Mouse (Mus musculus) intestine, embryonic 15.5 days (tissue): ENCODE results near the gene Cdc7. TPM values are rescaled to one million over a fixed set of nuclear protein-coding genes. Genes with fewer than 3 reads are reported as not detected.

ENCODE experiments used
- ATAC-seq: fragments of 200-750 bp; cut with Nextera tagmentation; 2 replicates; pipeline ENCODE4 v1.8.0; 2017; ENCODE audit warnings: moderate TSS enrichment, moderate library complexity
- H3K27ac ChIP-seq: fragments of 300-500 bp; sonication (generic); 2 replicates; pipeline ENCODE4 v1.5.1; 2015; ENCODE audit warnings: mild to moderate bottlenecking, inconsistent platforms
- H3K27me3 ChIP-seq: fragments of 300-500 bp; sonication (generic); replicated peaks from 2 replicates; pipeline ENCODE4 v1.6.1; 2015; ENCODE audit warnings: inconsistent platforms
- H3K36me3 ChIP-seq: fragments of 300-500 bp; sonication (generic); 2 replicates; pipeline ENCODE4 v1.6.1; 2015; ENCODE audit warnings: inconsistent platforms
- H3K4me1 ChIP-seq: fragments of 300-500 bp; sonication (generic); replicated peaks from 2 replicates; pipeline ENCODE4 v1.6.1; 2015; ENCODE audit warnings: inconsistent platforms
- H3K4me2 ChIP-seq: fragments of 300-500 bp; sonication (generic); replicated peaks from 2 replicates; pipeline ENCODE4 v1.6.1; 2015; ENCODE audit warnings: mild to moderate bottlenecking, inconsistent platforms
- H3K4me3 ChIP-seq: fragments of 300-500 bp; sonication (generic); replicated peaks from 2 replicates; pipeline ENCODE4 v1.5.1; 2015; ENCODE audit warnings: inconsistent platforms
- H3K9ac ChIP-seq: fragments of 300-500 bp; sonication (generic); 2 replicates; pipeline ENCODE4 v1.6.1; 2015; ENCODE audit warnings: inconsistent platforms
- H3K9me3 ChIP-seq: fragments of 300-500 bp; sonication (generic); 2 replicates; pipeline ENCODE4 v1.6.1; 2016; ENCODE audit warnings: inconsistent platforms
- WGBS: fragments of 180-500 bp; shearing (Covaris S2); methylation state at CpG from one replicate; pipeline ENCODE4 v1.1.7; 2015; 5-methylcytosine and 5-hydroxymethylcytosine counted together
- polyA plus RNA-seq: library from polyadenylated mRNA; unstranded; fragments of >200 nt; fragmentation: Nextera tagmentation; extraction: Ambion mirVana; gene quantifications from 2 replicates; pipeline ENCODE4 v1.2.1, GENCODE M21; 2015

Cdc7 gene
- polyA plus RNA-seq, 1 experiment from 2014 or later: 36.1 TPM

GRCm38 (mm10) chr5:106996539-106997244 lies 32.6 kb downstream of the Cdc7 start:
- Histone ChIP-seq H3K4me3 (no peak overlapping the region), H3K4me2 (no peak overlapping the region), H3K4me1 (no peaks in the 10 kb centered on the region; the same call in 1 of the 2 replicates), H3K27me3 (no peaks in the 10 kb centered on the region), H3K9ac (no peak overlapping the region), H3K9me3 (no peaks in the 10 kb centered on the region), H3K27ac (no peak overlapping the region), H3K36me3 (no peaks in the 10 kb centered on the region)
- ATAC-seq: no peak
- 66% methylated on average over 7 of the region's 7 CpGs for WGBS

DNA sequence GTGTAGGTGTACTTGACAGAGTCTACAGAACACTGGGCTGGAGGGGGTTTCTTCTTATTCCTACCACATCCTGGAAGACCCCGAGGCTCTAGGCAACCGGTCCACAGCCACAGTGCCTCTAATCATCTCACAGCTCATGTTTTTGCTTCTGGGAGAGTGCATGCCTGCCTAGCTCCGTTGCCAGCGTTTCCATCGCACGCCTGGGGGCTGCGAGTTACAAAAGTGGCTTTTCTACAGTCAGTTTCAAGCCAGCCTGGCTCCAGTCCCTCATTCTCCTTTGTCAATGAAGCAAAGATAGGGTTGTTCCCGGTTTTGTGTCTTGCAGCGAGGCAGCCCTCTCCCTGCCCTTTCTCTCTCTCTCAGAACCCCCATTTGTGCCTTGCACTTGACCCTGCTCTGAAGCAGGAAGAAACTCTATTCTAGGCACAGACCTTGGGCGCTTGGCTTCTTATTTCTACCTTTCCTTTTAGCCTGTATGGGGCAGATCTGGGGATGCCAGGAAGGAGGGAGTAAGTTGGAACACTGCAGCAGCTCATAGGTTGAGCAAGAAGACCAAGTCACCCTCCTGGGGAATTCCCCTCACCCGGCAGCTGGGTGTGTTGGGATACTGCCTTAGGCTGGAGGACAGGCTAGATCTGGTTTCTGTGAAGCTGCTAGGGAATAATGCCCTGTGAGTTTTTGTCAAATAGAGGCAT lies 37.4 kb downstream of the Cdc7 start:
- 62% methylated on average over 11 of the region's 11 CpGs for WGBS
- ATAC-seq: no peak
- no peaks in the 10 kb centered on the region for H3K9me3 ChIP-seq

GRCm38 (mm10) chr5:107002091-107002416 lies 37.9 kb downstream of the Cdc7 start:
- Histone ChIP-seq H3K27me3 (no peaks in the 10 kb centered on the region), H3K27ac (no peak overlapping the region), H3K4me3 (no peak overlapping the region), H3K4me2 (no peak overlapping the region), H3K9me3 (no peaks in the 10 kb centered on the region), H3K36me3 (no peaks in the 10 kb centered on the region), H3K4me1 (no peaks in the 10 kb centered on the region; the same call in 1 of the 2 replicates), H3K9ac (no peak overlapping the region)
- ATAC-seq: no peak
- WGBS: 52% methylated on average over 5 of the region's 5 CpGs

More for the DNA sequence above, 37.4 kb downstream of the Cdc7 start:
- H3K27me3 ChIP-seq: no peaks in the 10 kb centered on the region
- H3K27ac ChIP-seq: no peak overlapping the region
- no peaks in the 10 kb centered on the region; the same call in 1 of the 2 replicates for H3K4me1 ChIP-seq
- no peaks in the 10 kb centered on the region for H3K36me3 ChIP-seq
- H3K9ac ChIP-seq: no peak overlapping the region
- H3K4me3 ChIP-seq: no peak overlapping the region
- H3K4me2 ChIP-seq: no peak overlapping the region

DNA sequence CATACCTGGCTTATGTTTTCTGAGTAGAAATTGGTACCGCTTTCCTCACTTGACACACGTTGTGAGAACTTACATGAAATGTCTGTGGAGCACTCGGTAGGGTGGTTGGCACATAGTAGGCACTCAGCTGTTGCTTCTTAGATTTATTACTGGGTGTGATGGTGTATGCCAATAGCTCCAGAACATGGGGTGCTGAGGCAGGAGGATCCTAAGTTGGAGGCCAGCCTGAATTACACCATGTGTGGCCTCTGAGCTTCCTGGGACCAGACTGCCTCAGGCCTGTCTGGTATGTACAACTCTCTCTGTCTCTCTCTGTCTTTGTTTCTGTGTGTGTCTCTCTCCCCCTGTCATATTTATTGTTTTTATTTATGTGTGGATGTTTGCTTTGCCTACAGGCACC lies 45.6 kb downstream of the Cdc7 start:
- H3K36me3 ChIP-seq: no peaks in the 10 kb centered on the region
- no peak for ATAC-seq
- 96% methylated on average over 3 of the region's 3 CpGs for WGBS
- no peaks in the 10 kb centered on the region for H3K9me3 ChIP-seq
- no peaks in the 10 kb centered on the region for H3K27me3 ChIP-seq
- no peak overlapping the region for H3K4me2 ChIP-seq
- H3K4me3 ChIP-seq: no peak overlapping the region
- H3K27ac ChIP-seq: no peak overlapping the region
- no peak overlapping the region for H3K9ac ChIP-seq
- H3K4me1 ChIP-seq: peaks cover 19% of the 10 kb centered on the region

- H3K9me3 ChIP-seq: no peaks in the 10 kb centered on the region
- H3K36me3 ChIP-seq: no peaks in the 10 kb centered on the region
- WGBS: 68% methylated on average over 3 of the region's 3 CpGs
- no peak overlapping the region for H3K4me2 ChIP-seq
- H3K27me3 ChIP-seq: no peaks in the 10 kb centered on the region
- H3K9ac ChIP-seq: no peak overlapping the region
- no peak overlapping the region for H3K4me3 ChIP-seq
- H3K27ac ChIP-seq: no peak overlapping the region
- peaks cover 25% of the 10 kb centered on the region for H3K4me1 ChIP-seq
- ATAC-seq: no peak
These were observed 46.2 kb downstream of the Cdc7 start for GRCm38 (mm10) chr5:107010300-107010699.

GRCm38 (mm10) chr5:107011316-107012029 lies 47.4 kb downstream of the Cdc7 start:
- H3K4me3 ChIP-seq: no peak overlapping the region
- H3K4me2 ChIP-seq: no peak overlapping the region
- peak overlapping the region; percentile 62; the same call in 1 of the 2 replicates for H3K27ac ChIP-seq
- no peak for ATAC-seq
- WGBS: 57% methylated on average over 7 of the region's 7 CpGs
- no peaks in the 10 kb centered on the region for H3K27me3 ChIP-seq
- no peaks in the 10 kb centered on the region for H3K9me3 ChIP-seq
- no peak overlapping the region for H3K9ac ChIP-seq
- peaks cover 32% of the 10 kb centered on the region for H3K4me1 ChIP-seq
- no peaks in the 10 kb centered on the region for H3K36me3 ChIP-seq

DNA sequence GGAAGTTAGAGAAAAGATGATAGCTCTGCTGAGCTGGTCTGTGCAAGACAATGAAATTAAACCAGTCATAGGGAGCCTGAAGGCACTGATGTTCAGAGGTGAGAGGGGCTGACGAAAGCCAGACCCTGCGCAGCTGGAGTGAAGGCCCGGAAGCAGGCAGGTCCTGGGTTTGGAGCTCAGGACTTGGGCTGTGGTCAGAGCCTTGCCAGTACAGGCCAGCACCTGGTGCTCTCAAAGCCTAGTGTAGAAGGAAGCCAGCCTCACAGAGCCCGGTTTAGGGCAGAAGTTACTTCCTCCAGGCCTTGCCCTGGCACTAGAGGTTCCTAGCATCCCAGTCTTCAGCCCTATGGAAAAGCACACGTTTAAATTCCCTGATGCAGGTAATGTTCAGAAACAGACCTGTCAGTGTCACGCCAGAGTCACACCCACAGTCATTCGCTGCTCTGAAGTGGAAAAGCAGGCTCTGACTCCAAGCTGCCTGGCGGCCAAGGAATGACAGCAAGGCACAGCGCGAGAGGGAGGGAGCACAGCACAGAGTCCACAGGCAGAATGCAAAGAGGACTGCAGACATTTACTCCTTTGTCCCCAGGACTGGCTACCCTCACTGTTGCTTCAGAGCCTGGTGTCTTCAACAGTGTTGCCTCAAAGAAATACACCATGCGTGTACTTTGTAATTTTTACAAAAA lies 48.1 kb downstream of the Cdc7 start:
- Histone ChIP-seq H3K4me2 (no peak overlapping the region), H3K4me3 (no peak overlapping the region), H3K27me3 (no peaks in the 10 kb centered on the region), H3K9ac (no peak overlapping the region), H3K27ac (peak overlapping the region; percentile 62; the same call in 1 of the 2 replicates), H3K4me1 (peaks cover 32% of the 10 kb centered on the region), H3K9me3 (no peaks in the 10 kb centered on the region), H3K36me3 (no peaks in the 10 kb centered on the region)
- 26% methylated on average over 11 of the region's 11 CpGs for WGBS
- ATAC-seq: peak; percentile 59

- no peak for ATAC-seq
- peaks cover 32% of the 10 kb centered on the region for H3K4me1 ChIP-seq
- H3K4me3 ChIP-seq: no peak overlapping the region
- H3K36me3 ChIP-seq: no peaks in the 10 kb centered on the region
- no peak overlapping the region for H3K27ac ChIP-seq
- no peak overlapping the region for H3K9ac ChIP-seq
- 49% methylated on average over 2 of the region's 2 CpGs for WGBS
- H3K27me3 ChIP-seq: no peaks in the 10 kb centered on the region
- H3K9me3 ChIP-seq: no peaks in the 10 kb centered on the region
- no peak overlapping the region for H3K4me2 ChIP-seq
These were observed 49.3 kb downstream of the Cdc7 start for GRCm38 (mm10) chr5:107013393-107013792.

GRCm38 (mm10) chr5:107014146-107014545 lies 50.0 kb downstream of the Cdc7 start:
- Histone ChIP-seq H3K9me3 (no peaks in the 10 kb centered on the region), H3K27me3 (no peaks in the 10 kb centered on the region), H3K27ac (no peak overlapping the region), H3K4me2 (no peak overlapping the region), H3K36me3 (no peaks in the 10 kb centered on the region), H3K4me1 (peaks cover 32% of the 10 kb centered on the region), H3K9ac (no peak overlapping the region), H3K4me3 (no peak overlapping the region)
- no peak for ATAC-seq
- 76% methylated on average over 7 of the region's 7 CpGs for WGBS

- ATAC-seq: peak; percentile 11; the same call in 1 of the 2 replicates
These were observed 50.9 kb downstream of the Cdc7 start for GRCm38 (mm10) chr5:107015046-107015421.

GRCm38 (mm10) chr5:107015422-107016081 lies 51.4 kb downstream of the Cdc7 start:
- no peaks in the 10 kb centered on the region for H3K9me3 ChIP-seq
- H3K36me3 ChIP-seq: no peaks in the 10 kb centered on the region
- H3K4me1 ChIP-seq: peaks cover 40% of the 10 kb centered on the region
- no peak overlapping the region for H3K4me3 ChIP-seq
- ATAC-seq: peak; percentile 77
- peak overlapping the region; percentile 14 for H3K4me2 ChIP-seq
- no peaks in the 10 kb centered on the region for H3K27me3 ChIP-seq
- 12% methylated on average over 10 of the region's 10 CpGs for WGBS
- H3K9ac ChIP-seq: no peak overlapping the region
- peak overlapping the region; percentile 64 for H3K27ac ChIP-seq

More at GRCm38 (mm10) chr5:107015046-107015421, 50.9 kb downstream of the Cdc7 start:
- Histone ChIP-seq H3K36me3 (no peaks in the 10 kb centered on the region), H3K27ac (peak overlapping the region; percentile 64), H3K9me3 (no peaks in the 10 kb centered on the region), H3K4me2 (peak overlapping the region; percentile 14; the same call in 1 of the 2 replicates), H3K4me3 (no peak overlapping the region), H3K9ac (no peak overlapping the region), H3K4me1 (peaks cover 35% of the 10 kb centered on the region), H3K27me3 (no peaks in the 10 kb centered on the region)
- 27% methylated on average over 2 of the region's 2 CpGs for WGBS
